Mouse (Mus musculus) limb, embryonic 12.5 days (tissue): Measurements from ENCODE around the gene Bet1l. TPM values are rescaled to one million over a fixed set of nuclear protein-coding genes. Genes with fewer than 3 reads are reported as not detected.

Experiments
- ATAC-seq: fragments of 200-750 bp; cut with Nextera tagmentation; 2 replicates; pipeline ENCODE4 v1.8.0; 2017; ENCODE audit warnings: low read depth, moderate TSS enrichment; ENCODE audit not compliant: insufficient number of reproducible peaks, insufficient read depth, low FRiP score, low TSS enrichment
- H3K27ac ChIP-seq: fragments of 300-500 bp; sonication (generic); 2 replicates; pipeline ENCODE4 v1.5.1; 2016; ENCODE audit warnings: mild to moderate bottlenecking, moderate library complexity
- H3K27me3 ChIP-seq: fragments of 300-500 bp; sonication (generic); 2 replicates; pipeline ENCODE4 v1.6.1; 2016; ENCODE audit warnings: mild to moderate bottlenecking, moderate library complexity
- H3K36me3 ChIP-seq: fragments of 300-500 bp; sonication (generic); 2 replicates; pipeline ENCODE4 v1.6.1; 2016; ENCODE audit warnings: mild to moderate bottlenecking, moderate library complexity
- H3K4me1 ChIP-seq: fragments of 300-500 bp; sonication (generic); replicated peaks from 2 replicates; pipeline ENCODE4 v1.6.1; 2016
- H3K4me2 ChIP-seq: fragments of 300-500 bp; sonication (generic); 2 replicates; pipeline ENCODE4 v1.6.1; 2016; ENCODE audit warnings: mild to moderate bottlenecking, moderate library complexity
- H3K4me3 ChIP-seq: fragments of 300-500 bp; sonication (generic); replicated peaks from 2 replicates; pipeline ENCODE4 v1.5.1; 2016; ENCODE audit warnings: mild to moderate bottlenecking
- H3K9ac ChIP-seq: fragments of 300-500 bp; sonication (generic); replicated peaks from 2 replicates; pipeline ENCODE4 v1.6.1; 2016; ENCODE audit warnings: mild to moderate bottlenecking, moderate library complexity
- H3K9me3 ChIP-seq: fragments of 300-500 bp; sonication (generic); 2 replicates; pipeline ENCODE4 v1.6.1; 2016; ENCODE audit warnings: mild to moderate bottlenecking, moderate library complexity
- WGBS: fragments of 180-500 bp; shearing (Covaris S2); methylation state at CpG from one replicate; pipeline ENCODE4 v1.1.7; 2016; 5-methylcytosine and 5-hydroxymethylcytosine counted together
- polyA plus RNA-seq: library from polyadenylated mRNA; unstranded; fragments of >200 nt; fragmentation: Nextera tagmentation; extraction: Ambion mirVana; gene quantifications from 2 replicates; pipeline ENCODE4 v1.2.1, GENCODE M21; 2016

The Bet1l gene
- polyA plus RNA-seq, 1 experiment from 2014 or later = 38.3 TPM

- no peak within 1 kb of the TSS for H3K4me2 ChIP-seq
- no peak within 1 kb of the TSS for H3K9ac ChIP-seq
- ATAC-seq = peak; percentile 54; the same call in 1 of the 2 replicates
- H3K4me3 ChIP-seq = no peak within 1 kb of the TSS
- no peak within 1 kb of the TSS for H3K27ac ChIP-seq
- no peaks in the 10 kb centered on the region for H3K9me3 ChIP-seq
- no peaks in the 10 kb centered on the region for H3K36me3 ChIP-seq
- WGBS = 32% methylated on average over 14 of the region's 14 CpGs
- peaks cover 53% of the 10 kb centered on the region for H3K27me3 ChIP-seq
- peaks cover 3% of the 10 kb centered on the region; the same call in 1 of the 2 replicates for H3K4me1 ChIP-seq
Observed at GRCm38 (mm10) chr7:140844905-140845665, 12.3 kb downstream of the Bet1l start, which contains the start of gene Scgb1c1. Scgb1c1 (plus strand) TSS chr7:140845547.

GRCm38 (mm10) chr7:140843806-140844205 is 13.6 kb downstream of the Bet1l start:
- Histone ChIP-seq H3K4me3 (no peak overlapping the region), H3K9ac (no peak overlapping the region), H3K36me3 (no peaks in the 10 kb centered on the region), H3K27me3 (peaks cover 64% of the 10 kb centered on the region), H3K4me2 (no peak overlapping the region), H3K9me3 (no peaks in the 10 kb centered on the region), H3K27ac (no peak overlapping the region), H3K4me1 (peaks cover 3% of the 10 kb centered on the region; the same call in 1 of the 2 replicates)
- ATAC-seq = no peak
- WGBS = 74% methylated on average over 7 of the region's 7 CpGs

GRCm38 (mm10) chr7:140840750-140841735 is 16.3 kb downstream of the Bet1l start:
- ATAC-seq = no peak
- Histone ChIP-seq H3K4me2 (no peak overlapping the region), H3K9me3 (no peaks in the 10 kb centered on the region), H3K4me1 (peaks cover 3% of the 10 kb centered on the region; the same call in 1 of the 2 replicates), H3K27ac (no peak overlapping the region), H3K36me3 (no peaks in the 10 kb centered on the region), H3K27me3 (peaks cover 65% of the 10 kb centered on the region), H3K4me3 (no peak overlapping the region), H3K9ac (no peak overlapping the region)
- WGBS = 41% methylated on average over 18 of the region's 19 CpGs

- no peak for ATAC-seq
- Histone ChIP-seq H3K4me2 (no peak overlapping the region), H3K27me3 (peaks cover 60% of the 10 kb centered on the region), H3K27ac (no peak overlapping the region), H3K4me3 (no peak overlapping the region), H3K4me1 (0 out of 2 replicates have a peak, but pooled peaks cover 3% of the 10 kb centered on the region), H3K9ac (no peak overlapping the region), H3K9me3 (no peaks in the 10 kb centered on the region), H3K36me3 (no peaks in the 10 kb centered on the region)
- WGBS = 55% methylated on average over 5 of the region's 5 CpGs
Observed at GRCm38 (mm10) chr7:140839556-140839955, 17.8 kb downstream of the Bet1l start.

- H3K4me1 ChIP-seq = 0 out of 2 replicates have a peak, but pooled peaks cover 3% of the 10 kb centered on the region
- H3K27me3 ChIP-seq = peaks cover 33% of the 10 kb centered on the region
- no peaks in the 10 kb centered on the region for H3K36me3 ChIP-seq
- H3K4me3 ChIP-seq = no peak overlapping the region
- no peaks in the 10 kb centered on the region for H3K9me3 ChIP-seq
- 83% methylated on average over 9 of the region's 9 CpGs for WGBS
- ATAC-seq = no peak
- H3K4me2 ChIP-seq = no peak overlapping the region
- H3K27ac ChIP-seq = no peak overlapping the region
- H3K9ac ChIP-seq = no peak overlapping the region
Observed at GRCm38 (mm10) chr7:140836243-140837115, 20.9 kb downstream of the Bet1l start.

- Histone ChIP-seq H3K9ac (no peak overlapping the region), H3K4me2 (no peak overlapping the region), H3K9me3 (no peaks in the 10 kb centered on the region), H3K27ac (no peak overlapping the region), H3K27me3 (peaks cover 26% of the 10 kb centered on the region), H3K4me3 (no peak overlapping the region), H3K36me3 (no peaks in the 10 kb centered on the region), H3K4me1 (no peaks in the 10 kb centered on the region)
- ATAC-seq = no peak
- 71% methylated on average over 2 of the region's 2 CpGs for WGBS
Observed at GRCm38 (mm10) chr7:140835758-140836087, 21.7 kb downstream of the Bet1l start.

GRCm38 (mm10) chr7:140834968-140835757 is 22.2 kb downstream of the Bet1l start, which contains the start of gene Urah:
Urah (plus strand) TSS chr7:140835018.
- Histone ChIP-seq H3K9me3 (no peaks in the 10 kb centered on the region), H3K4me1 (no peaks in the 10 kb centered on the region), H3K36me3 (no peaks in the 10 kb centered on the region), H3K9ac (no peak within 1 kb of the TSS), H3K27me3 (peaks cover 20% of the 10 kb centered on the region), H3K27ac (no peak within 1 kb of the TSS), H3K4me2 (no peak within 1 kb of the TSS), H3K4me3 (no peak within 1 kb of the TSS)
- no peak for ATAC-seq
- WGBS = 43% methylated on average over 20 of the region's 20 CpGs

GRCm38 (mm10) chr7:140833341-140833740 is 24.0 kb downstream of the Bet1l start:
- WGBS = 72% methylated on average over 4 of the region's 4 CpGs
- ATAC-seq = no peak
- H3K27me3 ChIP-seq = peaks cover 3% of the 10 kb centered on the region; the same call in 1 of the 2 replicates

GRCm38 (mm10) chr7:140831447-140831846 is 25.9 kb downstream of the Bet1l start:
- no peak overlapping the region for H3K4me3 ChIP-seq
- no peak overlapping the region for H3K4me2 ChIP-seq
- ATAC-seq = no peak
- H3K9ac ChIP-seq = no peak overlapping the region
- no peaks in the 10 kb centered on the region for H3K36me3 ChIP-seq
- H3K27ac ChIP-seq = no peak overlapping the region
- H3K4me1 ChIP-seq = no peaks in the 10 kb centered on the region
- no peaks in the 10 kb centered on the region for H3K27me3 ChIP-seq
- H3K9me3 ChIP-seq = no peaks in the 10 kb centered on the region
- whole genome bisulfite sequencing = 76% methylated on average over 6 of the region's 6 CpGs

More at GRCm38 (mm10) chr7:140833341-140833740, 24.0 kb downstream of the Bet1l start:
- Histone ChIP-seq H3K4me3 (no peak overlapping the region), H3K9ac (no peak overlapping the region), H3K4me1 (no peaks in the 10 kb centered on the region), H3K9me3 (no peaks in the 10 kb centered on the region), H3K36me3 (no peaks in the 10 kb centered on the region), H3K4me2 (no peak overlapping the region), H3K27ac (no peak overlapping the region)
